Mouse (Mus musculus): ENCODE results near the gene Filip1.

DNA sequence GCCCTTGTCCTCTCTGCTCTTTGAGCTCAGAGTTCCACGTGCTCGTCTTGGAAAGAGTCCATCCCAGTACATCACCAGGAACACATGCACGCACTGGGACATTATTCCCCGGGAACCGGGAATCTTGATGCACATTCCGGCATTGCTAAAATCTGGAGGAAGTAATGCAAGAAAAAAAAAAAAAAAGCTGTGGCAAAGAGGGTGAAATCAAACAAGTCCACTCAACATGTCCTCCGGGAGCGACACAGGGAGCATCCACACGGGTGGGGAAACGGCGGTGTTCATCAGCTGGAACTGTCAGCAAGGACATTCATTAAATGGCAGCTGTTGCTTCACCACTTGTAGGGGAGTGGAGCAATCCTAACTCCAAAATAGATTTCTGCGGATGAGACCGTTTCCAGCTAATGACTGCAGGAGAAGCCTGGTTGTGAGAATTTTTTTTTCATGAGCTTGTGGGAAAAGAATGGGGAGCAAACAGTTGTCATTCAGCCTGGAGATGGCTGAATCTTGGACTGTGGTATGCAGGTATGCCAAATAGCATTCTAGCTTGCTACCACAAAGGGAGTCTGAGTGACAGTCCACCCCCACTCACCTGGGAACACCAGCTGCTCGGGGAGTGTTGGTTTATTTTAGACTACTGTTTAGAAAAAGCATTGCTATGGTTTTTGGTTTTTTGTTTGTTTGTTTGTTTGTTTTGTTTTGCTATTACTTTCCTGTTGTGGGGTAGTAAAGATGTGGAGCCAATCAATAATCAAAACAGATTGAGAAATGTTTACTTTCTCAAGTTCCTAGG, 46.9 kb downstream of the Filip1 start:
- TF ChIP-seq POLR2A (IDR thresholded peaks at IDR 0.05; ENCODE audit: extremely low read depth, insufficient read depth, low read length) (no peak), CTCF (IDR thresholded peaks at IDR 0.05; ENCODE audit: extremely low read depth, insufficient read depth, low read length) (no peak)
